Mouse (Mus musculus): ENCODE results near the gene 1700003F12Rik. TPM values are rescaled to one million over a fixed set of nuclear protein-coding genes. Genes with fewer than 3 reads are reported as not detected.

The 1700003F12Rik gene
- polyA plus RNA-seq, 1 experiment from 2014 or later = 3.0 TPM

DNA sequence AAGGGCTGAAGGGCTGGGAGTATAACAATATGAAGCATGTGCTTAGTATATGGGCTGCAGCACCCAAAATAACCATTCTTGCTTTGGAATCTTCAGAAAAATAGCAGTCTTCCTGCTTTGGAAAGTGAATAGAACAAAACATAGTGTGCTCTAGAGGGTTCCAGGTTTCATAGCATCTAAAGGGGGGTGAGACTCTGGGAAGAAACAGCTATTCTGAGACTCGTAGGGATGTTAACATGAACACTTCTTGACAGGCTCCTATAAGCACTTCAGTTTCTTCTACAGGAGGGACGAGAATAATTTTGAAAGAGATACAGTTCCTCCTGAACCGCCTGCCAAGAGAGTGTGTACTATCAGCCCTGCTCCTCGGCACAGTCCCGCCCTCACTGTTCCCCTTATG lies 29.5 kb upstream of the 1700003F12Rik start:
- no peak for ATAC-seq (ENCODE audit: low FRiP score)
- Histone ChIP-seq H3K36me3 (ENCODE audit: control insufficient read depth, insufficient read depth, low read length) (peaks cover 2% of the 10 kb centered on the region; the same call in 1 of the 2 replicates), H3K9ac (ENCODE audit: low read depth, low read length) (no peak overlapping the region), H3K4me2 (replicated peaks; ENCODE audit: low read depth, low read length) (no peak overlapping the region), H3K27ac (ENCODE audit: low read depth, low read length) (no peak overlapping the region), H3K4me3 (ENCODE audit: low read depth, low read length) (no peak overlapping the region), H3K4me1 (replicated peaks; ENCODE audit: control insufficient read depth, insufficient read depth, low read length) (no peaks in the 10 kb centered on the region), H3K27me3 (ENCODE audit: control insufficient read depth, insufficient read depth, low read length) (no peaks in the 10 kb centered on the region), H3K9me3 (ENCODE audit: control insufficient read depth, low read length) (no peaks in the 10 kb centered on the region)
- WGBS = 96% methylated on average over 5 of the region's 5 CpGs
- DNase-seq (ENCODE audit: low spot score) = no peak

DNA sequence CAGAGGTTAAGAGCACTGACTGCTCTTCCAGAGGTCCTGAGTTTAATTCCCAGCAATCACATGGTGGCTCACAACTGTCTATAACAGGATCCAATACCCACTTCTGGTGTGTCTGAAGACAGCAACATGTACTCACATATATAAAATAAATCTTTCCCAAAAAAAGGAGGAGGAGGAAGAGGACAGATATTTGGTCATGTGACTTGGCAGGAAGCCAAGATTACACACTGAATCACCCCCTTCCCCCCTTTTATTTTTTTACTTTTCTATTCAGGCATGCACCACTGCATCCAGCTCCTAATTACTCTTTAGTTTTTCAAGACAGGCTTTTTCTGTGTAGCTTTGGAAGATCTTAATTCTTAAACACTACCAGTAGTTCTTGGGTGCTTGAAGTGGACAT lies 25.4 kb upstream of the 1700003F12Rik start:
- Histone ChIP-seq H3K27ac (ENCODE audit: low read depth, low read length) (no peak overlapping the region), H3K4me2 (replicated peaks; ENCODE audit: low read depth, low read length) (no peak overlapping the region), H3K4me3 (ENCODE audit: low read depth, low read length) (no peak overlapping the region), H3K27me3 (ENCODE audit: control insufficient read depth, insufficient read depth, low read length) (no peaks in the 10 kb centered on the region), H3K36me3 (ENCODE audit: control insufficient read depth, insufficient read depth, low read length) (peaks cover 7% of the 10 kb centered on the region; the same call in 1 of the 2 replicates), H3K9me3 (ENCODE audit: control insufficient read depth, low read length) (no peaks in the 10 kb centered on the region), H3K9ac (ENCODE audit: low read depth, low read length) (no peak overlapping the region), H3K4me1 (replicated peaks; ENCODE audit: control insufficient read depth, insufficient read depth, low read length) (no peaks in the 10 kb centered on the region)
- ATAC-seq (ENCODE audit: low FRiP score) (no peak), DNase-seq (ENCODE audit: low spot score) (no peak)

DNA sequence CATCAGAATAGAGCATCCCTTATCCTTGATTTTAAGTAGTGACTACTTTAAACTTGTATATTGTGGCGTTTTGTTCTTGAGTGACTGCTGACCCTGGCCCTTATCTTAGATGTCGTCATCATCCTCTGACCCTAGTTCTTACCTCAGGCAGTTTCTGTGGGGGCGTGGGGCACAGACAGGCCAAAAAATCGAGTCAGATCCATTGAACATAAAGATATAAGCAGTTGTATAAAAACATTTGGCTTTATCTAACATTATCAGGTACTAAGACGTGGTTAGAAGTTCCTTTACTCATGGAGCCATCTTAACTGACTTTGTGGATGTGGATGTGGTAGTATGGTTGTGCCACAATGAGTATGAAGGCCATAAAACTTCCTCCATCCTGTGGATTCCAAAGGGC lies 24.6 kb upstream of the 1700003F12Rik start:
- WGBS = 95% methylated on average over 5 of the region's 5 CpGs
- Histone ChIP-seq H3K4me1 (replicated peaks; ENCODE audit: control insufficient read depth, insufficient read depth, low read length) (no peaks in the 10 kb centered on the region), H3K9me3 (ENCODE audit: control insufficient read depth, low read length) (no peaks in the 10 kb centered on the region), H3K27me3 (ENCODE audit: control insufficient read depth, insufficient read depth, low read length) (no peaks in the 10 kb centered on the region), H3K4me3 (ENCODE audit: low read depth, low read length) (no peak overlapping the region), H3K36me3 (ENCODE audit: control insufficient read depth, insufficient read depth, low read length) (peaks cover 7% of the 10 kb centered on the region; the same call in 1 of the 2 replicates), H3K9ac (ENCODE audit: low read depth, low read length) (no peak overlapping the region), H3K27ac (ENCODE audit: low read depth, low read length) (no peak overlapping the region), H3K4me2 (replicated peaks; ENCODE audit: low read depth, low read length) (no peak overlapping the region)
- ATAC-seq (ENCODE audit: low FRiP score) = no peak
- DNase-seq (ENCODE audit: low spot score) = no peak

DNA sequence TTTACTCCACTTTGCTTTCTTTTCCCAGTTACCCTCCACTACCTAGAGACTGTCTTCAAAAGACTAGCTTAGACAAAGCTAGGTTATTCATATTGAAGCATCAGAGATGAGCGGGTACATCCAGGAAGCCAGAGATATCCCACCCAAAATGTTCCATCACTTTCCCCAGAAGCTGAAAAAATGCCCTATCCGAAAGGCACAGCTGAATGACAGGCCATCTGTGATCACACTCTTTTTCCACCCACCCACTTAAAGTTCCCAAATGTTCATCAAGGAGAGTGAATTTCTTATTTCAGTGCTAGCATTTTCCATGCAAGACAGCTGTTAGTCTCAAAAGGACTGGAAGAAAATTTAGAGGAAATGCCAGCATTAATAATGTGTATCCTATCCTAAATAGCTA lies 21.6 kb upstream of the 1700003F12Rik start:
- Histone ChIP-seq H3K36me3 (ENCODE audit: control insufficient read depth, insufficient read depth, low read length) (0 out of 2 replicates have a peak, but pooled peaks cover 7% of the 10 kb centered on the region), H3K4me3 (ENCODE audit: low read depth, low read length) (no peak overlapping the region), H3K4me1 (replicated peaks; ENCODE audit: control insufficient read depth, insufficient read depth, low read length) (no peaks in the 10 kb centered on the region), H3K27ac (ENCODE audit: low read depth, low read length) (no peak overlapping the region), H3K4me2 (replicated peaks; ENCODE audit: low read depth, low read length) (no peak overlapping the region), H3K9me3 (ENCODE audit: control insufficient read depth, low read length) (no peaks in the 10 kb centered on the region), H3K9ac (ENCODE audit: low read depth, low read length) (no peak overlapping the region), H3K27me3 (ENCODE audit: control insufficient read depth, insufficient read depth, low read length) (no peaks in the 10 kb centered on the region)
- DNase-seq (ENCODE audit: low spot score) (no peak), ATAC-seq (ENCODE audit: low FRiP score) (no peak)
- WGBS = 95% methylated on average over 2 of the region's 2 CpGs

DNA sequence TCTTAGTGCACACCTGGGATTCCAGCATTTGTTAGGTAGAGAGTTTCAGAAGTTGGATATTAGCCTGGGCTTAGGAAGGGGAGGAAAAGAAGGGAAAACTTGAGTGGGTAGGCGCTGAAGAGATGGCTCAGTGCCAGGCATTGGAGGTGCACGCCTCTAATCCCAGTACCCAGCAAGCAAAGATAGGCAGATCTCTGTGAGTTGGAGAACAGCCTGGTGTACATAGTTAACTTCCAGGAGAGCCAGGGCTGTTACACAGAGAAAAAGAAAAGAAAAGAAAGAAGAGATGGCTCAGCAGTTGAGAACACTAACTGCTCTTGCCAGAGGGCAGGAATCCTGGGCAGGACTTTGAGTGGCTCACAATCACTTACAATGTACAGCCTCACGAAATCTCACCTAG lies 20.4 kb upstream of the 1700003F12Rik start:
- Histone ChIP-seq H3K27me3 (ENCODE audit: control insufficient read depth, insufficient read depth, low read length) (no peaks in the 10 kb centered on the region), H3K4me3 (ENCODE audit: low read depth, low read length) (no peak overlapping the region), H3K9ac (ENCODE audit: low read depth, low read length) (no peak overlapping the region), H3K27ac (ENCODE audit: low read depth, low read length) (no peak overlapping the region), H3K4me2 (replicated peaks; ENCODE audit: low read depth, low read length) (no peak overlapping the region), H3K9me3 (ENCODE audit: control insufficient read depth, low read length) (no peaks in the 10 kb centered on the region), H3K36me3 (ENCODE audit: control insufficient read depth, insufficient read depth, low read length) (0 out of 2 replicates have a peak, but pooled peaks cover 7% of the 10 kb centered on the region), H3K4me1 (replicated peaks; ENCODE audit: control insufficient read depth, insufficient read depth, low read length) (no peaks in the 10 kb centered on the region)
- no peak for DNase-seq (ENCODE audit: low spot score)
- ATAC-seq (ENCODE audit: low FRiP score) = no peak
- WGBS = 89% methylated on average over 3 of the region's 3 CpGs

DNA sequence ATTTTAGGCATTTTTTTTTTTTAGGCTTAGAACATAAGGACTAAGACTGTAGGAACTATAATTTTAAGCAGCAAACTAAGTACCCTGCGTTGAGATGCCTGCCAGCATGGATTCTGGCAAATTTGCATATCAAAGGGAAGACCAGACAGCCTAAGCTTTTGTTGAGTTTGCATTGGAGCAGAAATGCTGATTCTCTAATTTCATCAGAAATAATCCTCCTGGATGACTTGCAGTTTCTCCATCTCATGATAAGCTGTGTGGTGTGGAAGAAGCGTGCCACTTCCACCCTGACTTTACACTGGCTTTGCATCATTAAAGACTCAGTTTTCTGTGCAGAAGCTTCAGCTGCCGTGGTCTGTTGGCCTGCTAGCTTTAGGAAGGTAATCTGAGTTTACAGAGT lies 14.0 kb upstream of the 1700003F12Rik start:
- no peak overlapping the region for H3K9ac ChIP-seq (ENCODE audit: low read depth, low read length)
- no peak overlapping the region for H3K27ac ChIP-seq (ENCODE audit: low read depth, low read length)
- 55% methylated on average over 3 of the region's 3 CpGs for WGBS
- ATAC-seq (ENCODE audit: low FRiP score) (no peak), DNase-seq (ENCODE audit: low spot score) (no peak)
- H3K4me2 ChIP-seq (replicated peaks; ENCODE audit: low read depth, low read length) = no peak overlapping the region
- H3K36me3 ChIP-seq (ENCODE audit: control insufficient read depth, insufficient read depth, low read length) = peaks cover 11% of the 10 kb centered on the region
- no peaks in the 10 kb centered on the region for H3K27me3 ChIP-seq (ENCODE audit: control insufficient read depth, insufficient read depth, low read length)
- H3K4me1 ChIP-seq (replicated peaks; ENCODE audit: control insufficient read depth, insufficient read depth, low read length) = no peaks in the 10 kb centered on the region
- no peaks in the 10 kb centered on the region for H3K9me3 ChIP-seq (ENCODE audit: control insufficient read depth, low read length)
- no peak overlapping the region for H3K4me3 ChIP-seq (ENCODE audit: low read depth, low read length)

DNA sequence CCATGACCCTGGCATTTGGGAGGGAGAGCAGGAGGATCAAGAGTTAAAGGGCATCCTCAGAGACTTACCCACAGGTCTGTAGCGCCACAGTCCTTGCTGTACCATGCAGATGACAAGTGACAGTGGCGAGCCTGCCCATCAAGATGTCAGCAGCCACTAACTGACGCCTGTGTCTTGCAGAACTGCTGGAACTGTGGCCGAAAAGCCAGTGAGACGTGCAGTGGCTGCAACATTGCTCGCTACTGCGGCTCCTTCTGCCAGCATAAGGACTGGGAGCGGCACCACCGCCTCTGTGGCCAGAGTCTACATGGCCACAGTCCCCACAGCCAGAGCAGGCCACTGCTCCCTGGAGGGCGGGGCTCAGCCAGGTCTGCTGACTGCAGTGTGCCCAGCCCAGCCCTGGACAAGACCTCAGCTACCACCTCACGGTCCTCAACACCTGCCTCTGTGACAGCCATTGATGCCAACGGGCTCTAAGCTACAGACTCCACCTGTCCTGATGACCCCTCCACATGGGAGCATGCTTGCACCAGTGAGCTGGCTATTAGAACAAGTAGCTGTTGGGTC lies 12.1 kb upstream of the 1700003F12Rik start:
- Histone ChIP-seq H3K4me1 (replicated peaks; ENCODE audit: control insufficient read depth, insufficient read depth, low read length) (no peaks in the 10 kb centered on the region), H3K36me3 (ENCODE audit: control insufficient read depth, insufficient read depth, low read length) (peaks cover 8% of the 10 kb centered on the region), H3K4me3 (ENCODE audit: low read depth, low read length) (no peak overlapping the region), H3K9ac (ENCODE audit: low read depth, low read length) (no peak overlapping the region), H3K9me3 (ENCODE audit: control insufficient read depth, low read length) (no peaks in the 10 kb centered on the region), H3K27me3 (ENCODE audit: control insufficient read depth, insufficient read depth, low read length) (no peaks in the 10 kb centered on the region), H3K27ac (ENCODE audit: low read depth, low read length) (no peak overlapping the region), H3K4me2 (replicated peaks; ENCODE audit: low read depth, low read length) (no peak overlapping the region)
- 96% methylated on average over 12 of the region's 12 CpGs for WGBS
- no peak for ATAC-seq (ENCODE audit: low FRiP score)
- no peak for DNase-seq (ENCODE audit: low spot score)

DNA sequence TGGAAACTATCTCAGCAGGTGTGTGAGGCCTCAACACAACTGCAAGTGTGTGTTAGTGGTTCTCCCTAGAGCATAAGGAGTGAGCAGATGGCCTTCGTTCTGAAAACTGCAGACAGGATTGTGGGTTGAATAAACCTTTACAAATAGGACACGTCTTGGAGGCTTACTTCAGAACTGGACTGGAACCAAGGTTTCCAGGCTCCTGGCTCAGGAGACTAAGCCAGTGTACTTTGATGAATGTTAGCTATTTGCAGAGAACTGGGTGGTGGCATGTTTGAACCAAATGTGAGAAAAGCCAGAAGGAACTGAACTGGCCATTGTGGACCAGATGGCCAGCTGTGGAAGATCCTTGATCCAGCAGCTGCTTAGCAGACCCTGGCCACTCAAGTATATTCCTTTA lies 8.6 kb upstream of the 1700003F12Rik start:
- Histone ChIP-seq H3K4me1 (replicated peaks; ENCODE audit: control insufficient read depth, insufficient read depth, low read length) (no peaks in the 10 kb centered on the region), H3K9ac (ENCODE audit: low read depth, low read length) (no peak overlapping the region), H3K27ac (ENCODE audit: low read depth, low read length) (peak overlapping the region; percentile 24; the same call in 1 of the 2 replicates), H3K4me2 (replicated peaks; ENCODE audit: low read depth, low read length) (no peak overlapping the region), H3K9me3 (ENCODE audit: control insufficient read depth, low read length) (no peaks in the 10 kb centered on the region), H3K4me3 (ENCODE audit: low read depth, low read length) (no peak overlapping the region), H3K27me3 (ENCODE audit: control insufficient read depth, insufficient read depth, low read length) (no peaks in the 10 kb centered on the region), H3K36me3 (ENCODE audit: control insufficient read depth, insufficient read depth, low read length) (peaks cover 8% of the 10 kb centered on the region)
- DNase-seq (ENCODE audit: low spot score) = no peak
- 70% methylated on average over 2 of the region's 2 CpGs for WGBS
- no peak for ATAC-seq (ENCODE audit: low FRiP score)

DNA sequence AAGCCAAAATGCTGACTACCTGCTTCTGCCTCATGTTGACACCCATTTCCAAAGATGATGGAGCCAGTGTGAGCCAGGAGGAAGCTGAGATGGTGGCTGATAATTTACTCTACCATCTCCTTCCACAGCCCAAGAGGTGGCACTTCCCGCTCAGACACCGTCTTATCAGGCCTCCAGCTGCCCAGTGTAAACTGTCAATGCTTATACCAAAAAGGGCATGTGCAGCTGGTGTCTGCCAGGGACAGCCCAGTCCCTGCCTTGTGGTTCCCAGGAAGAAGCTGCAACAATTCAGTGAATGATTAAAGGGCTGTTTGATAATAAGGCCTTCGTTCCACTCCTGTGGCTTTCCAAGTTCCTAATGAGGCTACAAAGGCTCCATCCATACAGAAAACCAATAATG lies 8.2 kb upstream of the 1700003F12Rik start:
- Histone ChIP-seq H3K9ac (ENCODE audit: low read depth, low read length) (no peak overlapping the region), H3K27ac (ENCODE audit: low read depth, low read length) (peak overlapping the region; percentile 24; the same call in 1 of the 2 replicates)
- 0 out of 2 replicates have a peak, but pooled peaks have one; percentile 43 for ATAC-seq (ENCODE audit: low FRiP score)

More for the DNA sequence above, 8.2 kb upstream of the 1700003F12Rik start:
- no peaks in the 10 kb centered on the region for H3K4me1 ChIP-seq (replicated peaks; ENCODE audit: control insufficient read depth, insufficient read depth, low read length)
- H3K27me3 ChIP-seq (ENCODE audit: control insufficient read depth, insufficient read depth, low read length) = no peaks in the 10 kb centered on the region
- DNase-seq (ENCODE audit: low spot score) = no peak
- peaks cover 8% of the 10 kb centered on the region for H3K36me3 ChIP-seq (ENCODE audit: control insufficient read depth, insufficient read depth, low read length)
- 62% methylated on average over 3 of the region's 3 CpGs for WGBS
- no peaks in the 10 kb centered on the region for H3K9me3 ChIP-seq (ENCODE audit: control insufficient read depth, low read length)
- H3K4me2 ChIP-seq (replicated peaks; ENCODE audit: low read depth, low read length) = no peak overlapping the region
- no peak overlapping the region for H3K4me3 ChIP-seq (ENCODE audit: low read depth, low read length)

Measured in hindbrain, embryonic 11.5 days (tissue).